Mouse (Mus musculus): Measurements from ENCODE around the gene Abhd11.
"Not testable (repeated sequence)": the region's sequence is repeated elsewhere in the genome, so short reads cannot be mapped to it uniquely, and the experiment has no call there.

Abhd11 gene

GRCm38 (mm10) chr5:135024665-135025224 is 15.8 kb downstream of the Abhd11 start:
- DNase-seq = no peak

- DNase-seq = no peak
Observed at GRCm38 (mm10) chr5:135025899-135026298, 16.9 kb downstream of the Abhd11 start.

- peak; percentile 75 to 82 for DNase-seq
Observed at GRCm38 (mm10) chr5:135029007-135029854, 20.3 kb downstream of the Abhd11 start.

- DNase-seq = no peak
Observed at GRCm38 (mm10) chr5:135032581-135032980, 23.6 kb downstream of the Abhd11 start.

GRCm38 (mm10) chr5:135034593-135034992 is 25.6 kb downstream of the Abhd11 start:
- DNase-seq = no peak

- DNase-seq = no peak
Observed at GRCm38 (mm10) chr5:135035608-135036359, 26.8 kb downstream of the Abhd11 start.

GRCm38 (mm10) chr5:135037946-135038345 is 29.0 kb downstream of the Abhd11 start:
- peak; percentile 30 to 55 for DNase-seq

- no peak for DNase-seq
Observed at GRCm38 (mm10) chr5:135039541-135039940, 30.6 kb downstream of the Abhd11 start.

- DNase-seq = no peak
Observed at GRCm38 (mm10) chr5:135040059-135040458, 31.1 kb downstream of the Abhd11 start.

GRCm38 (mm10) chr5:135040777-135041176 is 31.8 kb downstream of the Abhd11 start:
- no peak for DNase-seq

- DNase-seq = no peak
Observed at GRCm38 (mm10) chr5:135042105-135042788, 33.3 kb downstream of the Abhd11 start.

GRCm38 (mm10) chr5:135044575-135044974 is 35.6 kb downstream of the Abhd11 start:
- DNase-seq = no peak

GRCm38 (mm10) chr5:135048539-135048938 is 39.6 kb downstream of the Abhd11 start:
- no peak for DNase-seq

GRCm38 (mm10) chr5:135049268-135049667 is 40.3 kb downstream of the Abhd11 start:
- not testable (repeated sequence) for DNase-seq

- no peak for DNase-seq
Observed at GRCm38 (mm10) chr5:135053356-135053755, 44.4 kb downstream of the Abhd11 start.

Data from cerebellum, postnatal 36 days (tissue).